Mouse (Mus musculus): Measurements from ENCODE around the gene Tecrl. TPM values are rescaled to one million over a fixed set of nuclear protein-coding genes. Genes with fewer than 3 reads are reported as not detected.

Gene Tecrl
- total RNA-seq (2021) = under 1 TPM in 1 of 2 experiments, not detected in 1; 0.16 TPM
- long read RNA-seq = 0 reads

DNA sequence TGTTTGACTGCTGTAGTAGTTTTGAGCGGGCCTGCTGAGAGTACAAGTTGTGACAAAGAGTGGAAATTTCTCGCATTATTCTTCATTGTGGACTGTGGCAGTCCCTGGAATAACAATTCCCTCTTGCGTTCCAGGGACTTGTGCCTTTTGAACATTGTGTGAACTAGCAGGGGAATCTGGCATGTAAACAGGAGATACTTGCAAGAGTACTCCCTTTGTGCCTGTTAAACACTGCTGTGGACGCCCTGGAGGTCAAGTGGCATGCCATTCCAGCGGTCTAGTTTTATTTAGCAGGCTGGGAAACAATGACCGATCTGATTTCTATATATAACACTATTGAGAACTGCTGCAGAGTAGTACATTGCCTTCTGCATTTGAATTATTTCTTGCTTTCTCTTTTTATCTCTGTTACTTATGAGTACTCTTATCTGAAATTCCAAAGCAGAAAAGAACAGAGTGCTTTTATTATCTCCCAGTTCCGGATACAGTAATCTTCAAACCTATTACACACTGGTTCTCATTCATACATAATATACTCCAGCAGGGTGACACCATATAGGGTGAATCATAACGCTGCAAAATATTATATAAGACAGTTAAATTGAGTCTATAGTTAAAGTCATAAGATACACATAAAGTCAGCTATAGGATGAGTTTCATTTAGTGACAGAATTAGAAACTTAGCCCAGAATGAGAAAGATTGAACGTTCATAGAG is at the start of gene Tecrl:
TSS of gene Tecrl (minus strand) at position 350 of the 716 bp plus-strand sequence.
- no peak for DNase-seq (ENCODE audit: low spot score in 2 of 2)

GRCm38 (mm10) chr5:83385021-83385420 is 30.0 kb upstream of the Tecrl start:
- DNase-seq (ENCODE audit: low spot score in 2 of 2) = no peak

GRCm38 (mm10) chr5:83351615-83352014 is 3.4 kb downstream of the Tecrl start:
- DNase-seq (ENCODE audit: low spot score in 2 of 2) = no peak

- DNase-seq (ENCODE audit: low spot score in 2 of 2) = no peak
These were observed 15.9 kb downstream of the Tecrl start for GRCm38 (mm10) chr5:83339144-83339543.

GRCm38 (mm10) chr5:83267148-83267776 is 87.7 kb downstream of the Tecrl start:
- no peak for DNase-seq (ENCODE audit: low spot score in 2 of 2)

- DNase-seq (ENCODE audit: low spot score in 2 of 2) = no peak
These were observed 94.9 kb downstream of the Tecrl start for GRCm38 (mm10) chr5:83260059-83260458.

DNA sequence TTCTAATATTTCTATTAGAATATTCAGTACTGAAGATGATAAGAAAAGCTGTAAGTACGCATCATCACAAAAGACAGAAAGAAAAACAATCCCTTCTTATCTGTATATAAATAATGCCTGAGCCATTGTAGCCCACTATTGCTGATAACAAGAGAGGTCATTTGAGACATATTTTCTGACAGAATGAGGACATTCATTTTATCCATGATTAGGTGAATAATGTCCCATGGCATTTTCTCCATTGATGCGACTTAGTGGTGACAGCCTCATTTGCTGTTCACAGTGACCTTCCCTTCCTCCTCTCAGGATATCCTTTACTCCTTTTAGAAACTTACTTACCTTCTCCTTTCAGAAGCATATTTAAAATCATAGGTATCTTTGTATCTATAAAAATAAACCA is 100.9 kb downstream of the Tecrl start:
- DNase-seq (ENCODE audit: low spot score in 2 of 2) = no peak

- DNase-seq (ENCODE audit: low spot score in 2 of 2) = no peak
These were observed 116.0 kb downstream of the Tecrl start for GRCm38 (mm10) chr5:83238848-83239452.

Data from layer of hippocampus, postnatal 10 days (tissue).